Mouse (Mus musculus) ES-Bruce4 (cell line): Measurements from ENCODE around the gene Gm4131.

ENCODE experiments used
- CTCF ChIP-seq: IDR thresholded peaks from one replicate; pipeline ENCODE4 v1.8.1; 2011; ENCODE audit warnings: low read depth, low read length
- POLR2A ChIP-seq: IDR thresholded peaks from one replicate; pipeline ENCODE4 v1.8.1; 2011; ENCODE audit warnings: low read length; ENCODE audit not compliant: insufficient read depth

- no peak for TF ChIP-seq CTCF
- no peak for TF ChIP-seq POLR2A
These were observed 126.7 kb downstream of the Gm4131 start for GRCm38 (mm10) chr14:62440036-62440435.
